Mouse (Mus musculus) spleen, adult 2 months (tissue): ENCODE measurements around the gene Rcsd1. TPM values are rescaled to one million over a fixed set of nuclear protein-coding genes. Genes with fewer than 3 reads are reported as not detected.

Experiments used
- DNase-seq, 2 experiments: peaks; one replicate each; pipeline versions ENCODE4 v3.0.0 to v3.0.0-alpha.2; 2012 to 2021; ENCODE audit warnings: low spot score in 2 of 2, low read depth in 1 of 2
- H3K27ac ChIP-seq: fragments of 200-500 bp; 2 replicates; pipeline ENCODE4 v1.5.1; 2012; ENCODE audit warnings: low read length, inconsistent platforms; ENCODE audit not compliant: insufficient read depth
- H3K27me3 ChIP-seq: fragments of 200-500 bp; 2 replicates; pipeline ENCODE4 v1.6.1; 2012; ENCODE audit warnings: mild to moderate bottlenecking, moderate library complexity, low read length, inconsistent platforms; ENCODE audit not compliant: control insufficient read depth, insufficient read depth
- H3K36me3 ChIP-seq: fragments of 200-500 bp; 2 replicates; pipeline ENCODE4 v1.6.1; 2012; ENCODE audit warnings: mild to moderate bottlenecking, low read length, inconsistent platforms; ENCODE audit not compliant: control insufficient read depth, insufficient read depth
- H3K4me1 ChIP-seq: fragments of 200-500 bp; 2 replicates; pipeline ENCODE4 v1.6.1; 2011; ENCODE audit warnings: inconsistent platforms; ENCODE audit not compliant: control insufficient read depth, insufficient read depth, insufficient read length
- H3K4me3 ChIP-seq: fragments of 200-500 bp; 2 replicates; pipeline ENCODE4 v1.5.1; 2011; ENCODE audit warnings: mild to moderate bottlenecking, inconsistent platforms; ENCODE audit not compliant: insufficient read depth, insufficient read length; ENCODE audit errors: extremely low read depth
- CTCF ChIP-seq: fragments of 200-500 bp; IDR thresholded peaks from 2 replicates; pipeline ENCODE4 v1.5.1; 2011; ENCODE audit warnings: mild to moderate bottlenecking, inconsistent platforms; ENCODE audit not compliant: insufficient read depth, insufficient read length, insufficient replicate concordance; ENCODE audit errors: extremely low read depth
- POLR2A ChIP-seq: fragments of 200-500 bp; IDR thresholded peaks from 2 replicates; pipeline ENCODE4 v1.6.1; 2011; ENCODE audit warnings: low read depth, low read length, inconsistent platforms
- WGBS: fragments of 180-500 bp; shearing (Covaris S2); methylation state at CpG from one replicate; pipeline ENCODE4 v1.1.7; 2018; 5-methylcytosine and 5-hydroxymethylcytosine counted together
- polyA plus RNA-seq: library from polyadenylated mRNA; depleted of rRNA; stranded (reverse); fragments of >200 nt; gene quantifications from 2 replicates; pipeline ENCODE4 v1.2.3, GENCODE M21; 2012

The Rcsd1 gene
- polyA plus RNA-seq, 1 experiment = 68.3 TPM

- Histone ChIP-seq H3K4me1 (peaks cover 3% of the 10 kb centered on the region; the same call in 1 of the 2 replicates), H3K27ac (peak overlapping the region; percentile 88), H3K27me3 (no peaks in the 10 kb centered on the region), H3K4me3 (peak overlapping the region; percentile 98), H3K36me3 (no peaks in the 10 kb centered on the region)
- no peak for DNase-seq
- WGBS = 6% methylated on average over 16 of the region's 16 CpGs
- TF ChIP-seq CTCF (no peak), POLR2A (no peak)
Measured at GRCm38 (mm10) chr1:165642780-165643311, 66.7 kb downstream of the Rcsd1 start.

GRCm38 (mm10) chr1:165641786-165642771 is 67.5 kb downstream of the Rcsd1 start:
- peak overlapping the region; percentile 88 for H3K27ac ChIP-seq
- H3K36me3 ChIP-seq = no peaks in the 10 kb centered on the region

GRCm38 (mm10) chr1:165641271-165641771 is 68.2 kb downstream of the Rcsd1 start:
- TF ChIP-seq CTCF = no peak; the same call in 1 of the 2 replicates
- no peak for TF ChIP-seq POLR2A
- peak; percentile 54 to 67 for DNase-seq
- H3K27ac ChIP-seq = no peak overlapping the region

More at GRCm38 (mm10) chr1:165641786-165642771, 67.5 kb downstream of the Rcsd1 start:
- Histone ChIP-seq H3K4me3 (peak overlapping the region; percentile 98), H3K4me1 (peaks cover 3% of the 10 kb centered on the region; the same call in 1 of the 2 replicates), H3K27me3 (no peaks in the 10 kb centered on the region)
- TF ChIP-seq POLR2A (peak; percentile 7), CTCF (no peak)
- peak; percentile 63 to 81 for DNase-seq
- under 1% methylated on average over 75 of the region's 75 CpGs for WGBS

GRCm38 (mm10) chr1:165636289-165636688 is 73.3 kb downstream of the Rcsd1 start:
- no peak for TF ChIP-seq CTCF
- no peak for TF ChIP-seq POLR2A
- Histone ChIP-seq H3K27ac (no peak overlapping the region), H3K27me3 (peaks cover 3% of the 10 kb centered on the region; the same call in 1 of the 2 replicates), H3K36me3 (no peaks in the 10 kb centered on the region), H3K4me1 (peaks cover 2% of the 10 kb centered on the region; the same call in 1 of the 2 replicates), H3K4me3 (no peak overlapping the region)
- WGBS = 97% methylated on average over 8 of the region's 8 CpGs
- no peak for DNase-seq

More at GRCm38 (mm10) chr1:165641271-165641771, 68.2 kb downstream of the Rcsd1 start:
- H3K36me3 ChIP-seq = no peaks in the 10 kb centered on the region
- H3K4me3 ChIP-seq = peak overlapping the region; percentile 98
- WGBS = 11% methylated on average over 16 of the region's 16 CpGs
- no peaks in the 10 kb centered on the region for H3K27me3 ChIP-seq
- peaks cover 3% of the 10 kb centered on the region; the same call in 1 of the 2 replicates for H3K4me1 ChIP-seq

GRCm38 (mm10) chr1:165635055-165635897 is 74.3 kb downstream of the Rcsd1 start:
- WGBS = 79% methylated on average over 17 of the region's 17 CpGs
- Histone ChIP-seq H3K36me3 (no peaks in the 10 kb centered on the region), H3K4me1 (peaks cover 2% of the 10 kb centered on the region; the same call in 1 of the 2 replicates), H3K4me3 (no peak overlapping the region), H3K27me3 (peaks cover 3% of the 10 kb centered on the region; the same call in 1 of the 2 replicates), H3K27ac (no peak overlapping the region)
- DNase-seq = no peak
- TF ChIP-seq CTCF = no peak
- TF ChIP-seq POLR2A = no peak

GRCm38 (mm10) chr1:165634151-165634884 is 75.2 kb downstream of the Rcsd1 start, which contains the start of gene Mpzl1:
Mpzl1 (minus strand) TSS chr1:165634538.
- TF ChIP-seq POLR2A (no peak; the same call in none of the 2 replicates), CTCF (no peak)
- no peak within 1 kb of the TSS; the same call in 1 of the 2 replicates for H3K27ac ChIP-seq
- H3K4me3 ChIP-seq = peak within 1 kb of the TSS; percentile 96
- peaks cover 3% of the 10 kb centered on the region; the same call in 1 of the 2 replicates for H3K27me3 ChIP-seq
- H3K36me3 ChIP-seq = no peaks in the 10 kb centered on the region
- WGBS = 1% methylated on average over 64 of the region's 73 CpGs
- peaks cover 2% of the 10 kb centered on the region; the same call in 1 of the 2 replicates for H3K4me1 ChIP-seq
- DNase-seq = peak; percentile 84 to 97
